Mouse (Mus musculus): ENCODE data around the gene Pom121.

Pom121 gene

GRCm38 (mm10) chr5:135329471-135329870 is 64.9 kb downstream of the Pom121 start:
- in situ Hi-C loops (cut with MboI; ENCODE audit: low pct_unique_long_range_greater_than_20kb in 1 of 2, low sequenced_read_pairs in 2 of 2, unreplicated experiment in 1 of 2): no loop called here

Measured in mouse embryonic stem cell (cell line).